Mouse (Mus musculus) embryonic stem cell, embryonic (primary cell): ENCODE measurements around the gene Crybg2.

ENCODE experiments used
- CTCF ChIA-PET, 4 experiments: fragments of 300-600 bp in 2 of 4; fragments of 350-600 bp in 2 of 4; sonication (Branson Sonifier 250); formaldehyde crosslinking; loops; one replicate each; lab custom pipeline; 2022; ENCODE audit warnings: inconsistent platforms in 2 of 4; lab: Charles Lee
- POLR2A ChIA-PET, 4 experiments: fragments of 300-600 bp in 2 of 4; fragments of 350-600 bp in 2 of 4; sonication (Branson Sonifier 250); formaldehyde crosslinking; loops; one replicate each; lab custom pipeline; 2022; ENCODE audit warnings: antibody characterized with exemption in 4 of 4, inconsistent platforms in 1 of 4; lab: Charles Lee

Crybg2 gene

GRCm38 (mm10) chr4:134060135-134060865, at the start of gene Crybg2:
Gene Crybg2, plus strand, starts transcription at chr4:134060815.
- POLR2A ChIA-PET = interaction anchor here in 2 of 4 experiments (0.7 to 3.4 kb wide), 15 partner anchors 8 to 245 kb away, joined by 3 to 29 read pairs (median 4); partner anchors contain the start of genes Cep85 (in 1 of the 2) and Sh3bgrl3 (in 1 of the 2)
- CTCF ChIA-PET = interaction anchor here in 3 of 4 experiments (0.7 to 1.4 kb wide), 5 partner anchors 13 to 25 kb away, joined by 3 to 6 read pairs (median 5); no protein-coding TSS in a partner anchor

GRCm38 (mm10) chr4:134011450-134012414, 48.9 kb upstream of the Crybg2 start:
- POLR2A ChIA-PET = interaction anchor here (0.6 to 3.1 kb wide), 26 partner anchors 10 to 333 kb away, joined by 3 to 18 read pairs (median 3); partner anchors contain the start of genes Hmgn2 (in 3 of the 4), Cep85 (in 1 of the 4) and Dhdds (in 1 of the 4)

GRCm38 (mm10) chr4:134012858-134013528, 47.6 kb upstream of the Crybg2 start:
- POLR2A ChIA-PET = interaction anchor here (0.6 to 3.1 kb wide), 27 partner anchors 11 to 1974 kb away, joined by 3 to 18 read pairs (median 4); partner anchors contain the start of genes Hmgn2 (in 3 of the 4), Dhdds (in 1 of the 4) and Pithd1 (in 1 of the 4)
- CTCF ChIA-PET = interaction anchor here (0.5 to 1.6 kb wide), 31 partner anchors 10 to 167 kb away, joined by 3 to 12 read pairs (median 4); partner anchors contain the start of gene Sh3bgrl3 (in 1 of the 4)

More at GRCm38 (mm10) chr4:134011450-134012414, 48.9 kb upstream of the Crybg2 start:
- CTCF ChIA-PET = interaction anchor here (0.5 to 2.0 kb wide), 13 partner anchors 24 to 702 kb away, joined by 3 to 9 read pairs (median 4); partner anchors contain the start of gene Hmgn2 (in 1 of the 4)

GRCm38 (mm10) chr4:134016208-134016607, 44.4 kb upstream of the Crybg2 start:
- ChIA-PET POLR2A (interaction anchor here in 3 of 4 experiments (0.6 to 1.5 kb wide), 15 partner anchors 9 to 359 kb away, joined by 3 to 9 read pairs (median 3); partner anchors contain the start of genes Cep85 (in 1 of the 3), Hmgn2 (in 1 of the 3) and Sh3bgrl3 (in 1 of the 3)), CTCF (interaction anchor here in 3 of 4 experiments (0.5 to 1.5 kb wide), 5 partner anchors 171 to 803 kb away, joined by 3 to 5 read pairs (median 4); partner anchors contain the start of genes Cep85 (in 1 of the 3) and Pigv (in 1 of the 3))

- POLR2A ChIA-PET = interaction anchor here in 3 of 4 experiments (0.6 to 1.7 kb wide), 18 partner anchors 10 to 940 kb away, joined by 3 to 9 read pairs (median 3); partner anchors contain the start of genes Cep85 (in 2 of the 3), Hmgn2 (in 1 of the 3) and Sh3bgrl3 (in 1 of the 3)
- CTCF ChIA-PET = interaction anchor here (0.6 to 1.5 kb wide), 9 partner anchors 69 to 1356 kb away, joined by 3 to 5 read pairs (median 4); partner anchors contain the start of genes Cep85 (in 1 of the 4) and Pigv (in 1 of the 4)
These were observed 43.8 kb upstream of the Crybg2 start for GRCm38 (mm10) chr4:134016767-134017166.

GRCm38 (mm10) chr4:134017201-134017865, 43.3 kb upstream of the Crybg2 start:
- POLR2A ChIA-PET = interaction anchor here in 3 of 4 experiments (0.6 to 1.7 kb wide), 17 partner anchors 10 to 940 kb away, joined by 3 to 9 read pairs (median 3); partner anchors contain the start of genes Cep85 (in 2 of the 3) and Sh3bgrl3 (in 1 of the 3)
- CTCF ChIA-PET = interaction anchor here (0.6 to 1.5 kb wide), 9 partner anchors 18 to 1355 kb away, joined by 3 to 5 read pairs (median 4); partner anchors contain the start of genes Cep85 (in 1 of the 4) and Pigv (in 1 of the 4)

- CTCF ChIA-PET = interaction anchor here in 2 of 4 experiments (0.5 to 1.5 kb wide), 2 partner anchors 18 to 1019 kb away, joined by 3 to 5 read pairs; no protein-coding TSS in a partner anchor
- POLR2A ChIA-PET = interaction anchor here in 3 of 4 experiments (0.7 to 1.7 kb wide), 9 partner anchors 40 to 707 kb away, joined by 3 to 4 read pairs (median 3); partner anchors contain the start of genes Cep85 (in 1 of the 3) and Sh3bgrl3 (in 1 of the 3)
These were observed 42.4 kb upstream of the Crybg2 start for GRCm38 (mm10) chr4:134018038-134018778.

- CTCF ChIA-PET = interaction anchor here in 1 of 4 experiments (1.5 kb wide), 1 partner anchor 17 kb away, joined by 6 read pairs; no protein-coding TSS in a partner anchor
These were observed 41.9 kb upstream of the Crybg2 start, which contains the start of gene Lin28a for GRCm38 (mm10) chr4:134018779-134019145. Gene Lin28a, minus strand, starts transcription at chr4:134018841.

GRCm38 (mm10) chr4:134019210-134019609, 41.4 kb upstream of the Crybg2 start:
- ChIA-PET POLR2A (interaction anchor here in 3 of 4 experiments (0.6 to 2.1 kb wide), 25 partner anchors 9 to 265 kb away, joined by 3 to 12 read pairs (median 4); partner anchors contain the start of genes Cep85 (in 1 of the 3), Dhdds (in 1 of the 3) and Hmgn2 (in 1 of the 3)), CTCF (interaction anchor here (0.6 to 2.4 kb wide), 5 partner anchors 16 to 593 kb away, joined by 3 to 16 read pairs (median 5); no protein-coding TSS in a partner anchor)

More at GRCm38 (mm10) chr4:134018779-134019145, 41.9 kb upstream of the Crybg2 start, which contains the start of gene Lin28a:
- POLR2A ChIA-PET = interaction anchor here in 2 of 4 experiments (0.7 to 1.7 kb wide), 8 partner anchors 9 to 424 kb away, joined by 3 to 4 read pairs (median 4); partner anchors contain the start of genes Cep85 (in 1 of the 2) and Sh3bgrl3 (in 1 of the 2)

- CTCF ChIA-PET = interaction anchor here (0.6 to 2.4 kb wide), 9 partner anchors 16 to 597 kb away, joined by 3 to 16 read pairs (median 3); no protein-coding TSS in a partner anchor
- POLR2A ChIA-PET = interaction anchor here in 3 of 4 experiments (0.6 to 2.1 kb wide), 35 partner anchors 9 to 266 kb away, joined by 3 to 12 read pairs (median 4); partner anchors contain the start of genes Cep85 (in 1 of the 3), Dhdds (in 1 of the 3) and Hmgn2 (in 1 of the 3)
These were observed 40.8 kb upstream of the Crybg2 start for GRCm38 (mm10) chr4:134019641-134020351.

- ChIA-PET CTCF (interaction anchor here (0.5 to 2.4 kb wide), 11 partner anchors 13 to 598 kb away, joined by 3 to 16 read pairs (median 3); no protein-coding TSS in a partner anchor), POLR2A (interaction anchor here in 3 of 4 experiments (0.6 to 2.1 kb wide), 18 partner anchors 8 to 142 kb away, joined by 3 to 12 read pairs (median 4); partner anchors contain the start of genes Dhdds (in 1 of the 3) and Hmgn2 (in 1 of the 3))
These were observed 40.0 kb upstream of the Crybg2 start for GRCm38 (mm10) chr4:134020621-134021020.

- POLR2A ChIA-PET = interaction anchor here in 1 of 4 experiments (0.5 kb wide), 1 partner anchor 32 kb away, joined by 4 read pairs; no protein-coding TSS in a partner anchor
- CTCF ChIA-PET = interaction anchor here in 3 of 4 experiments (0.5 to 4.2 kb wide), 4 partner anchors 10 to 18 kb away, joined by 3 to 24 read pairs (median 4); no protein-coding TSS in a partner anchor
These were observed 34.8 kb upstream of the Crybg2 start for GRCm38 (mm10) chr4:134025802-134026201.

GRCm38 (mm10) chr4:134035953-134036352, 24.7 kb upstream of the Crybg2 start:
- ChIA-PET POLR2A (interaction anchor here (0.5 to 2.1 kb wide), 32 partner anchors 16 to 1781 kb away, joined by 3 to 7 read pairs (median 3); partner anchors contain the start of gene Cd52 (in 1 of the 4)), CTCF (interaction anchor here (0.5 to 3.6 kb wide), 108 partner anchors 9 to 921 kb away, joined by 3 to 36 read pairs (median 5); partner anchors contain the start of genes Crybg2 (in 3 of the 4), Sh3bgrl3 (in 2 of the 4), Cd52 (in 1 of the 4) and Cep85 (in 1 of the 4))
